Mouse (Mus musculus) thymus, postnatal 14 days (tissue): Measurements from ENCODE around the gene Snap29.
A peak's percentile ranks its signal among the peaks of the same experiment; 100 is the strongest.

Experiments used
- DNase-seq: peaks from one replicate; pipeline ENCODE4 v3.0.0; 2021

Gene Snap29

DNA sequence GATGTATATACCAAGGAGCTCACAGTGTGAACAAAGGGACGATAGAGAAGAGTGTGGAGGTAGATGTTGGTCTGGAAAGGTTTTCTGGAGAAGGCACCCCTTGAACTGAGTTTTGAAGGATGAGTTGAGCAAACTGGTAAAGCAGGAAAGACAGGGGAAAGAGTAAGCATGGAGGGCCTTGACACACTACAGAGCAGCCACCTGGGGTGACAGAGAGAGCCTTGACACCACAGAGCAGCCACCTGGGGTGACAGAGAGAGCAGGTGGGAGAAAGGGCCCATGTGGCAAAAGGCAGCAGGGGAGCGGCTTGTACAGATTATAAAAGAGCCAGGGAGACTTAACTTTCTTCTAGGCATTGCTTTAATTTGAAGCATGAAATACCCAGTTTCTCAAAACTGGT lies 69.0 kb downstream of the Snap29 start:
- peak; percentile 66 for DNase-seq

DNA sequence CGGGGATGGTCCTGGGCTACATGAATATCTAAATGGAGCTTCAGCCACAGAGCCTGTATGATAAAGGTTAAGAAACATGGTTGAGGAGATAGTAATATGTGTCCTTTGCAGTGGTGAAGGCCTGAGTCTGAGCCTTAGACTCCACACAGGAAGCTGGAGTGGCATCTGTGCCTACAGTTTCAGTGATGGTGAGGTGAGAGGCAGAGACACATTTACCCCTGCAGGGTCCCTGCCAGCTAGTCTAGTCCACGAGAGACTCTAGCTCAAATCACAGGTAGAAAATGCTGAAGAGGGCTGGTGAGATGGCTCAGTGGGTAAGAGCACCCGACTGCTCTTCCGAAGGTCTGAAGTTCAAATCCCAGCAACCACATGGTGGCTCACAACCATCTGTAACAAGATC lies 69.5 kb downstream of the Snap29 start:
- DNase-seq = no peak

DNA sequence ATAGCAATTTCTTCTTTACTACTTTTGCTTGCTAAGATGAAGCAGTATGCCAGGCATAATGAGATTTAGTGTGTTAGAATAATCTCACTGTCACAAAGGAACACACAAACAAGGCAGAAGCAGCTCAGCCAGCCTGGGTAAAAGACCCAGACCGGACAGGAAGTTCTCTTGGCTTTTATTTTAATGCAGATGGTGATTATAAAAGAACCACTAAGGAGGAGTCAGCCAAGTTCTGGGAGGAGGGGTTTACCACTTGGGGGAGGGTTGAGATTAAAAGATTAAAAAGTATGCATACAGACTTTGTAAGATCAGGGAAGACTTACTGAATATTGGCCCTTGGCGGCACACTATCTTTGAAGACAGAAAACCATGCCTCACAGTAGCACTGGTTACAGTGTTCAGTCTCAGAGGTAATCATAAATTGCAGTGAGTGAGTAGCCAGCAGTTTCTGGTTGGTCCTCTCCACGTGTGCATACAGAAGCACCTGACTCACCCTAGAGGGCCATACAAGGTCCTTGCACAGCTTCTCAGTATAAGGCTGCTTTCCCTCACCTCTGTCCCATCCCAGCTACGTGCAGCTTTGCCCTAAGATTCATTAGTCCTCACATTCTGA lies 72.7 kb downstream of the Snap29 start:
- no peak for DNase-seq
